Mouse (Mus musculus) stomach, embryonic 14.5 days (tissue): ENCODE measurements around the gene Arf3. TPM values are rescaled to one million over a fixed set of nuclear protein-coding genes. Genes with fewer than 3 reads are reported as not detected.

ENCODE experiments used
- ATAC-seq: fragments of 200-750 bp; cut with Nextera tagmentation; 2 replicates; pipeline ENCODE4 v1.8.0; 2017; ENCODE audit warnings: low read depth, moderate TSS enrichment; ENCODE audit not compliant: insufficient number of reproducible peaks, insufficient read depth, low FRiP score
- H3K27ac ChIP-seq: fragments of 300-500 bp; sonication (generic); 2 replicates; pipeline ENCODE4 v1.5.1; 2014; ENCODE audit warnings: mild to moderate bottlenecking, low read length, moderate library complexity, mixed read lengths
- H3K27me3 ChIP-seq: fragments of 300-500 bp; sonication (generic); 2 replicates; pipeline ENCODE4 v1.6.1; 2014; ENCODE audit warnings: low read length, control low read depth, mixed read lengths; ENCODE audit not compliant: control insufficient read depth, insufficient read depth
- H3K36me3 ChIP-seq: fragments of 300-500 bp; sonication (generic); 2 replicates; pipeline ENCODE4 v1.6.1; 2014; ENCODE audit warnings: mild to moderate bottlenecking, control low read depth, low read length, moderate library complexity, mixed read lengths; ENCODE audit not compliant: control insufficient read depth, insufficient read depth
- H3K4me1 ChIP-seq: fragments of 300-500 bp; sonication (generic); 2 replicates; pipeline ENCODE4 v1.6.1; 2014; ENCODE audit warnings: low read length, control low read depth, mixed read lengths; ENCODE audit not compliant: control insufficient read depth, insufficient read depth
- H3K4me2 ChIP-seq: fragments of 300-500 bp; sonication (generic); replicated peaks from 2 replicates; pipeline ENCODE4 v1.6.1; 2014; ENCODE audit warnings: low read depth, low read length, control low read depth
- H3K4me3 ChIP-seq: fragments of 300-500 bp; sonication (generic); 2 replicates; pipeline ENCODE4 v1.5.1; 2014; ENCODE audit warnings: low read depth, low read length, control low read depth
- H3K9ac ChIP-seq: fragments of 300-500 bp; sonication (generic); replicated peaks from 2 replicates; pipeline ENCODE4 v1.6.1; 2014; ENCODE audit warnings: low read depth, mild to moderate bottlenecking, control low read depth, low read length, moderate library complexity, mixed read lengths
- H3K9me3 ChIP-seq: fragments of 300-500 bp; sonication (generic); 2 replicates; pipeline ENCODE4 v1.6.1; 2016; ENCODE audit warnings: low read depth, low read length, control low read depth; ENCODE audit not compliant: control insufficient read depth
- WGBS: fragments of 180-500 bp; shearing (Covaris S2); extraction: QIAGEN DNeasy Blood & Tissue Kit; methylation state at CpG from one replicate; pipeline ENCODE4 v1.1.7; 2014; 5-methylcytosine and 5-hydroxymethylcytosine counted together
- polyA plus RNA-seq: library from polyadenylated mRNA; unstranded; fragments of >200 nt; fragmentation: Nextera tagmentation; extraction: Ambion mirVana; gene quantifications from 2 replicates; pipeline ENCODE4 v1.2.1, GENCODE M21; 2014

Gene Arf3
- polyA plus RNA-seq, 1 experiment from 2014 or later: 33.2 TPM

DNA sequence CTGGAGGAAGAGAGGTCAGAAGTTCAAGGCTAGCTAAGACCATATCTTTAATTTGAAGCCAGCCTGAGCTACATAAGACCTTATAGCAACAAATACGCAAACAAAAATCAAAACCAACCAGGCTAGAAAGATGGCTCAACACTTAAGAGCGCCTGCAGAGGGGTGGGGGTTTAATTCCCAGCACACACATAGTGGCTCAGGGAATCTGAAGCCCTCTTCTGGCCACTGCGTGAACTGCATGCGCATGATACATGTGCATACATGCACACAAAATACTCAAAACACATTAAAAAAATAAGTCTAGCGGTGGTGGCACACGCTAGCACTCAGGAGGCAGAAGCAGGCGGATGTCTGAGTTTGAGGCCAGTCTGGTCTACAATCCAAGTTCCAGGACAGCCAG is 22.7 kb upstream of the Arf3 start:
- 37% methylated on average over 7 of the region's 7 CpGs for WGBS
- peaks cover 37% of the 10 kb centered on the region for H3K27me3 ChIP-seq
- H3K9me3 ChIP-seq: 0 out of 2 replicates have a peak, but pooled peaks cover 3% of the 10 kb centered on the region
- H3K4me1 ChIP-seq: no peaks in the 10 kb centered on the region
- no peak overlapping the region for H3K9ac ChIP-seq
- no peak overlapping the region for H3K4me3 ChIP-seq
- no peak overlapping the region for H3K4me2 ChIP-seq
- no peak for ATAC-seq
- no peak overlapping the region for H3K27ac ChIP-seq
- no peaks in the 10 kb centered on the region for H3K36me3 ChIP-seq

DNA sequence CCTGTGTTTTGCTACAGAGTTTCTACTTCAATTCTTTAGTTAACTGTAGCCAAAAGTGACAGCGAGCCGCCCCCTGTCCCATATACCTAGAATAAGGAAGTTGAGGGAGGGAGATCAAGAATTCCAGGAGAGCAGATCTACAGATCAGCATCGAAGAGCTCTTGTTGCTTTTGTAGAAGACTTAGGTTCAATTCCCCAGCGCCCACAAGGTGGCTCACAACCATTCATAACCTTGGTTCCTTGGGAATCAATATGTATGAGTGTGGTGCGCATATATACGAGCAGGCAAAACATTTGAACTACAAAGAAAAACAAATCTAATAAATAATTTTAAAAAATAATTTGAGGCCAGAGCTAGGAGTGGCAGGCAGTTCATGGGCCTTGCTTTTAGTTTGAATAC is 18.2 kb upstream of the Arf3 start:
- WGBS: 29% methylated on average over 6 of the region's 6 CpGs

DNA sequence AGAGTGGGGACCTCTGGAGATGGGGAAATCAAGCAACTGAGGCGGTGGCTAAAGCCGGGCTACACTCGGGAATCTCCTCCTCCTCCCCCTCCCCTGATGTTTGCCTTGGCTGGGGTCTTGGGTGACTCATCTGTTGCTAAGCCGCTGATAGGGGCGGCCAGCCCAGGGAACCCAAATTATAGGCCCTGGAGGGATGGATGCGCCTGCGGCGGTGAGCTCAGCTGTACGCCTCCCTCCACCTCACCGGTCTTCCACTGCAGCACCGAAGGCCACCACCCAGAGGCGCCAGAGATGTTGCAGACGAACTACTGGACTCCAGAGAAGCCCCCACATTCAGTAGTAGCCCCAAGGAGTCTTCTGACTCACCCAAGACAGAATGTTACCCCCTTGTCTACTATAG is 17.6 kb upstream of the Arf3 start:
- Histone ChIP-seq H3K9ac (no peak overlapping the region), H3K9me3 (no peaks in the 10 kb centered on the region), H3K27me3 (peaks cover 52% of the 10 kb centered on the region), H3K27ac (no peak overlapping the region), H3K4me2 (no peak overlapping the region), H3K4me3 (no peak overlapping the region), H3K4me1 (0 out of 2 replicates have a peak, but pooled peaks cover 18% of the 10 kb centered on the region), H3K36me3 (no peaks in the 10 kb centered on the region)
- no peak for ATAC-seq
- WGBS: 3% methylated on average over 11 of the region's 13 CpGs

More for the DNA sequence above, 18.2 kb upstream of the Arf3 start:
- H3K27me3 ChIP-seq: peaks cover 46% of the 10 kb centered on the region
- H3K4me2 ChIP-seq: no peak overlapping the region
- no peak overlapping the region for H3K4me3 ChIP-seq
- H3K36me3 ChIP-seq: no peaks in the 10 kb centered on the region
- 0 out of 2 replicates have a peak, but pooled peaks cover 3% of the 10 kb centered on the region for H3K9me3 ChIP-seq
- ATAC-seq: no peak
- H3K9ac ChIP-seq: no peak overlapping the region
- no peak overlapping the region for H3K27ac ChIP-seq
- H3K4me1 ChIP-seq: 0 out of 2 replicates have a peak, but pooled peaks cover 15% of the 10 kb centered on the region

DNA sequence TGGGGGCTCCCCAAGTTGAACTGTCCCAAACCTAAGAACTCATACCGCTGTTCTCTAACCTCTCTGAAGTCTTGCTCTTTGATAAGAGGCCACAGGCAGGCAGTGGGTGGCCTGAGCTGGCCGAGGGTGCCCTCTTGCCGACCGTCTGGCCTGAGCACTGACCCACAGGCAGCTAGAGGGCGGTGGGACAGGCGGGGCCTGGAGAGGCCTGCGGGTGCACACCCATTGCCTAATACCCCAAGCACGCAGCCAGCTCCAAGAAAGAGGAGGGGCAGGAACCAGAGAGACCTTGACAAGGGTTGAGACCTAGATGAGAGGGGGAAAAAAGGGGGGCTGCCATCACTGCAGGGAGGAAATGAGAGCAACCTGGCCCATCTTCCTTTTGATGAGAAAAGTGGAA is 17.1 kb upstream of the Arf3 start:
- Histone ChIP-seq H3K4me3 (no peak overlapping the region), H3K27ac (no peak overlapping the region), H3K27me3 (peaks cover 53% of the 10 kb centered on the region), H3K36me3 (no peaks in the 10 kb centered on the region), H3K9ac (no peak overlapping the region), H3K4me2 (no peak overlapping the region), H3K4me1 (0 out of 2 replicates have a peak, but pooled peaks cover 18% of the 10 kb centered on the region), H3K9me3 (no peaks in the 10 kb centered on the region)
- WGBS: 5% methylated on average over 8 of the region's 8 CpGs
- ATAC-seq: no peak

DNA sequence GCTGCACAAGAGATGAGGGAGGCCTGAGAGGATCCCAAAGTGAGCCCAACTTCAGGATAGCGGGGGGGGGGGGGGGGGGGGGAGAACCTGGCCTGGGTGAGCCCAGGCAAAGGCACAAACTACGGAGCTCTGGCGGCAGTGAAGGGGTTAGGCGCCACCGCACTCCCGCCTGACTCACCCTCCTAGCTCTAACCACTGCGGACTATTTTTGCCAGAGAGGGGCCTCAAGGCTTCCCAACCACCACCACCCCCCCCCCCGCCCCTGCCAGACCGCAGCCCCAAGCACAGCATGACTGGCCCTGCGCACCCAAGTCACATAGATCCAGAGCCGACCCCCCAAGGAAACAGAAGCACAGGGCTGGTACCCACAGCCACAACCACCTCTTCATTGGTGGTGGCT is 15.8 kb upstream of the Arf3 start:
- Histone ChIP-seq H3K4me1 (0 out of 2 replicates have a peak, but pooled peaks cover 21% of the 10 kb centered on the region), H3K27ac (no peak overlapping the region), H3K9ac (no peak overlapping the region), H3K9me3 (no peaks in the 10 kb centered on the region), H3K4me2 (no peak overlapping the region), H3K4me3 (no peak overlapping the region), H3K36me3 (no peaks in the 10 kb centered on the region), H3K27me3 (peaks cover 62% of the 10 kb centered on the region)
- no peak for ATAC-seq
- 3% methylated on average over 10 of the region's 11 CpGs for WGBS

DNA sequence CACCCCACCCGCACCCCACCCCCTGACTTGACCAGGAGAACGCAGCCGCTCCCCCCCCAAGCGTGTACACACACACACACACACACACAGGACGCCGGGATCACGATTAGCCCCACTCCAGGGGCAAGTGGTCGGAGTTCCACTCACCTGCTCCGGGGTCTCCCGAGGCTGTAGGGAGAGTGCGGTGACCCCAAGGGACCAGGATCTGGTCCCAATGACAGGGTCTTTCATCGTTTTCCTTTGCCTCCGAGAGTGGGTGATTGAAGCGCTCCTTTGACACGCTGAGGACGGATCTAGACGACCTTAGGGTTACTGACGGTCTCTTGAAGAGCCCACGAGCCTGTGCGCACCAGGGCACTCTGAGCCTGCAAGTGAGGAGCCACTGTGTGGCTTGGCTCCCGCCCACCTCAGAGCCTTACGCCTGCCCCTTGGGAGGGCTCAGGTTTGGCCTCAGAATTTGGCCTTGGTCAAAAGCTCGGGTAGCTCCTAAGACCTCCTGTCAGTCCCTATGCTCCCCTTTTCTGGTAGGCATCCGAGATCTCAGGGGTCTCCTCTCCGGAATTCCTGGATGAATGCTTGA is 15.3 kb upstream of the Arf3 start:
- Histone ChIP-seq H3K9ac (no peak overlapping the region), H3K27me3 (peaks cover 62% of the 10 kb centered on the region), H3K36me3 (no peaks in the 10 kb centered on the region), H3K27ac (no peak overlapping the region), H3K9me3 (no peaks in the 10 kb centered on the region), H3K4me3 (peak overlapping the region; percentile 22; the same call in 1 of the 2 replicates), H3K4me1 (0 out of 2 replicates have a peak, but pooled peaks cover 21% of the 10 kb centered on the region), H3K4me2 (peak overlapping the region; percentile 30)
- no peak for ATAC-seq
- whole genome bisulfite sequencing: under 1% methylated on average over 24 of the region's 25 CpGs

DNA sequence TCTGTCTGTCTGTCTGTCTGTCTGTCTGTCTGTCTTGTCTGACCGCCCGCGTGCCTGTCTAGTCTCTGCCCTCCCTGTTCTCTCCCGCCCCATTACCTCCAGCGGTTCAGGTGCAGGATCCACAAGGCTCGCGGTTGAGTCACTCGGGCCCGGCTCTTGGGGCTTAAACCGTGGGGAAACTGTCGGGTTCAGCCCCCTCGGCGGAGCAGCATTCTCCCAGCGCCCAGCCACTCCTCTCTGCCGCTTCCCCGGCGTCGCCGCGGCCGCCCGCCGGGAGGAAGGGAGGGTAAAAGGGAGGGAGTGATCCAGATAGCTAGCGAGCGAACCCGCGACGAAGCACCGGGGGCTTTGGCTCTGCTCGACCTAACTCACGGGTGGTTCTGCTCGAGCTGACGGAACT is 14.7 kb upstream of the Arf3 start, which contains the start of gene Wnt10b:
Gene Wnt10b, minus strand, starts transcription at position 389 of the 400 bp plus-strand sequence.
- Histone ChIP-seq H3K4me3 (peak within 1 kb of the TSS; percentile 22), H3K27ac (no peak within 1 kb of the TSS), H3K36me3 (no peaks in the 10 kb centered on the region), H3K4me1 (0 out of 2 replicates have a peak, but pooled peaks cover 21% of the 10 kb centered on the region), H3K27me3 (peaks cover 62% of the 10 kb centered on the region), H3K4me2 (peak within 1 kb of the TSS; percentile 30), H3K9me3 (no peaks in the 10 kb centered on the region), H3K9ac (no peak within 1 kb of the TSS)
- ATAC-seq: no peak
- under 1% methylated on average over 32 of the region's 33 CpGs for WGBS

DNA sequence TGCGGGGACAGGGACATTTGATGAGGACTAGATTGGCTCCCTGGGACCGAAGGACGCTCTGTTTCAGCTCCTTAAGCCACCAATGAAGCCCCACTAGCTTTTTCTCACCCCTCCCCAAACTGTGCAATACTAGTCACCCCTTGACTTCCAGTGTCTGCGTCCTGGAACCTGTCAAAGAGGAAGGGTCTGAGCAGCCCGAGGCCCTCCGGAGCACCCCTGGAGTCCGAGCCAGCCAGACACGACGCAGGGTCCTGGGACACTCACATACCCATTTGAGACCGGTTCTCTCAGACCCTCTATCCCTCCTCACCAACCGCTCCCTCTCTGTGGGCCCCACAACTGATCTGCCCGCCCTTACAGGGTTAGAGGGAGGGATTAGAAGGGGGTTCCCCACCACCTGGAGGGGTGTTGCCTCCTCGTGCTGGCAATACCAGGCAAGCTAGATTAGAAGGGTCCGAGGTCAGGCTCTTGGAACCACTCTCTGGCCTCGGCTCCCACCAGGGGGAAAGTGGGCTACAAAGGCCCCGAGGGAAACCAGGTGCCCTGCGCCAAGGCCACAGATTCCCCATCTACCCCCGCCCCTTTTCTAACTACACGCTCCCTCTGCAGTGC is 14.1 kb upstream of the Arf3 start:
- Histone ChIP-seq H3K9ac (no peak overlapping the region), H3K27ac (no peak overlapping the region), H3K9me3 (no peaks in the 10 kb centered on the region), H3K4me3 (peak overlapping the region; percentile 16; the same call in 1 of the 2 replicates), H3K36me3 (no peaks in the 10 kb centered on the region), H3K4me2 (peak overlapping the region; percentile 35; the same call in 1 of the 2 replicates), H3K27me3 (peaks cover 65% of the 10 kb centered on the region), H3K4me1 (0 out of 2 replicates have a peak, but pooled peaks cover 21% of the 10 kb centered on the region)
- 2% methylated on average over 19 of the region's 19 CpGs for WGBS
- ATAC-seq: no peak
